Mouse (Mus musculus) layer of hippocampus, postnatal 25 days (tissue): ENCODE results near the gene Nln. TPM values are rescaled to one million over a fixed set of nuclear protein-coding genes. Genes with fewer than 3 reads are reported as not detected.

Experiments
- DNase-seq, 2 experiments: peaks; one replicate each; pipeline ENCODE4 v3.0.0; 2022; ENCODE audit warnings: mixed read lengths in 2 of 2, low spot score in 1 of 2; ENCODE audit errors: extremely low spot score in 1 of 2
- total RNA-seq, 2 experiments: library from RNA; stranded (reverse); gene quantifications; 2 replicates each; pipeline ENCODE4 v1.2.3; 2021

The Nln gene
- total RNA-seq, result 10 to 100 TPM; 23.0 to 24.7 TPM

DNA sequence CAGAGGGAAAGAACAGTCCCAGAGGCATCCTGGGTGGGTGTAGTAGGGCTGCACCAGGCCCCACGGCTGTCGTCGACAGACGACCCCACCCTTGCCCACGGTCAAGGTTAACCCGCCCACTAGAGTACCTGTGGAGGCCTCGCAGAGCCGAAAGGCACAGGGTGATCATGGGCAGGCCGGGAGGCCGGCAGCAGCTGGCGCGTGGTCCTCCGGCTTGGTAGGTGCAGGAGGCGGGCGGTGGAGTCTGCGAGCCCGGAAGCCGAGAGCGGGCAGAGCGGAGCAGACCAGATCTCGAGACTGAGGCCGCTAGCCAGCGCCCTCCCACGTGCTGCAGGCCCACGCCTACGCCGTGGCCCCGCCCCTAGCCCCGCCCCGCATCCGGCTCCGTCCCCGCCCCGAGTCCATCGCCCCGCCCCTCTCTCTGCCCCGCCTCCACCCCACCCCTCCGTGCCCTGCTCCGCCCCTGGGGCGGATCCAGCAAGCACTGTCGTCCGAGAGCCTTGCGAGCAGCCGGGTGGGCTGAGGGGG is at the start of gene Nln, which contains the start of gene Sgtb:
Gene Nln (minus strand): TSS at position 327 of the 528 bp plus-strand sequence.
Gene Sgtb (plus strand): TSS at position 454 of the 528 bp plus-strand sequence.
- DNase-seq, result peak; percentile 68 to 69

- DNase-seq, result no peak
Observed at GRCm38 (mm10) chr13:104155686-104156085, 46.3 kb upstream of the Nln start.

DNA sequence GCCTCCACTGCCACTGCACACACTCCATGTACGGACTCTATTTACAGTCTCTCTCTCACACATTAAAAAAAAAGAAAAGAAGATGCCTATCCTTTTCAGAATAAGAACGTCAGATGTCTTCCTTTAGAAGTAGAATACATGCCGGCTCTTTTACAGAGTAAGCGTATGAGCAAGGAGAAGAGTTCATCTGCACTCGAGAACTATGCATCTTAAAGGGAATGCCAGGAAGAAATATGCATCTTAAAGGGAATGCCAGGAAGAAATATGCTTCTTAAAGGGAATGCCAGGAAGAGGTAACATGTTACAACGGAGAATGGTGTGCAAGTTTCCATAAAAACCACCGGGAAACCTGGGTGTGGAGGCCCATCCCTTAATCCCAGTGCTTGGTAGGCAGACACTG is 45.7 kb upstream of the Nln start:
- DNase-seq, result no peak

DNA sequence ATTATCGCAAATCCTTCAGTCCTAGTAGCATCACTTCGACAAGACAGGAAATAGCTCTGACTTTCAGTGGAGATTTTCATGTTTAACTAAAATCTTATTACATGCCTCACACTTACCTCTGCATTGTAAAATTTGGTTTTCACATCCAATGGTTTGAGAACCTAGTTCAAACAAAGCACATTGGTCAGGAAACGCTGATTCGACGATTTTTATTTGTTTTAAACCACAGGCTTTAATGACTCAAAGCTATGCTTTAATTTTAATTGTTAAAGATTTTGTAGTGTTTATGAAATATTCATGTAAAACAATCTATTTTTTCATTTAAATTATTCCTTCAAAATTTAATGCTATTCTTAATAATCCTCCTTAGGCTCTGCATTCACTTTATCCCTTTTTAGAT is 44.8 kb upstream of the Nln start:
- no peak for DNase-seq

GRCm38 (mm10) chr13:104145646-104146045 is 36.2 kb upstream of the Nln start:
- DNase-seq, result no peak

DNA sequence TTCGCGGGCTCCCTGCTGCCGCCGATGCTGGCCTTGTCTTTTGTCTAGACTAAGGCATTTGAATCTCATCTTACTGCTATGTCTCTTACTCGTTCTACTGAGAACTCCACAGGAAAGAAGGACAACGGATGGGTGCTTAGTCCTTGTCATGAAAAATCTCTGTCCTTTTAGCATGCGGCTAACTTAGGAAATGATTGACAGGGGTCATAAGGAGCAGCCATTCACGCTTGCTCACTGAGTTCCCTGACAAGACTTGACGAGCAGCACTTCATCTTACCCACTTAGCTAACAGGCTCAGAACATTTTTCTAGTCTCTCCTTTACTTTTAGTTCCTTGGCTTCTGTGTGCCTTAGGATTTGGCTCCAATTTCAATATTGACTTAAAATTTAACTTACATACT is 35.5 kb upstream of the Nln start:
- no peak for DNase-seq

GRCm38 (mm10) chr13:104139369-104140209 is 30.2 kb upstream of the Nln start:
- peak; percentile 65 to 87 for DNase-seq

DNA sequence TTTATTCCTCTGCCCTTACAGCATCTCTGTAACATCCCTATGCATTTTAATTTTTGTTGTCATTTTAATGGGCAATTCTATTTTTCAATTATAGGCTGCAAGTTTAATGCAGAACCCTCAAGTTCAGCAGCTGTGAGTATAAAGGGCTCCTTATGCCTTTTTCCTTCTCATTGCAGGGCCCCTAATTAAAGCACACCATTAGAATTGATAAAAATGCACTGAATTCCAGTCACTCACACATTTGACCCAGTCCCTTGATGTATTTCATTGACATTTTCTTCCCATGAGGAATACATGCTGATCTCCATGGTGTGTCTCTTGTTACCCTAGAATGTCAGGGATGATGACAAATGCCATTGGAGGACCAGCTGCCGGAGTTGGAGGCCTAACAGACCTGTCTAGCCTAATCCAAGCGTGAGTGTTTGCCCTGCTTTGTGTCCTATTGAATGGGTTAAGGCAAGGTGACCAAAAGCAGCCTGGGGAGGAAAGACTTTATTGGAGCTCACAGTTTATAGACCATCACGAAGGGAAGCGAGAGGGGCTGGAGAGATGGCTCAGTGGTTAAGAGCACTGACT is 25.2 kb upstream of the Nln start:
- DNase-seq, result no peak

DNA sequence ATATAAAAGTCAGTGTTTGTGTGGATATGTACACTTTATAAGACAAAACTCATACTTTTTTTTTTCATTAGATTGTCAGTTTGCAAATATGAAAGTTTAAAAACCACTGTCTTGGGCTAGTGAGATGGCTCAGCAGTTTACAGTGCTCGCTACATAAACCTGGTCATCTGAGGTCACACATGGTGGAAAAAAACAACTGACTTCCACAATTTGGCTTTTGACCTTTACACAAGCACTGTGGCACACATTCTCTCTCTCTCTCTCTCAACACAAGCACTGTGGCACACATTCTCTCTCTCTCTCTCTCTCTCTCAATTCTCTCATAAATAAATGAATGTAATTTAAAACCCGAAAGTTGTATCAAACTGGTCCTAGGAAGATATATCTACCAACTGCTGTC is 23.1 kb upstream of the Nln start:
- DNase-seq, result no peak

DNA sequence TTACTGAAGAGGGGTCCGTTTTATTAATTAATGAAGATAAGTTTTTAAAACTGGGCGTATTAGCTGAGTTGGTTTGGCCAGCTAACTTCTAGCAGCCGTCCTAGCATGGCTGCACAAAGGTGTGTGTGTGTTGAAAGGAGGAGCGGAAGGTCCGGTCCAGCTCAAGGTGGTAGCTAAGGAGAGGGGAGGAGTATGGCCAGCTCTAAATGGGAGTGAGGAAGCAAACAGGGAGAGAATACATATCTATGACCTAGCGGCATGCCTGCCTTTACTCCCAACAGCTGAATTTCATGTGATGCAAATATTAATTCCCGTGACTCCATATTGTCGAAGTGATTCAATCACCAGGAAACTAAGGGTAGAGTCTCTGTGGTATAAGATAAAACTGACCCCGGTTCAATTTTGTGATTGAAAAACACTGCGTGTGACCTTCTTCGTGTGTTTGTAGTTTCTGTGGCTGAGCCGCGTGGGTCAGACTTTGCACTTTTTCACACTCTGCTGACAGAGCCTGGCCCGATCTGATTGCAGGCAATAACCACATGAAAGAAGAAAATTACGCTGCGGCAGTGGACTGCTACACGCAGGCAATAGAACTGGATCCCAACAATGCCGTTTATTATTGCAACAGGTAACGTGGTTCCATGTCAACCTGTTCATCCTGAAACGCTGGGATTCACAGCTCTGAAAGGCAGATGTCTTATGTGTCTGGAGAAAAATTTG is 14.4 kb upstream of the Nln start:
- DNase-seq, result no peak

DNA sequence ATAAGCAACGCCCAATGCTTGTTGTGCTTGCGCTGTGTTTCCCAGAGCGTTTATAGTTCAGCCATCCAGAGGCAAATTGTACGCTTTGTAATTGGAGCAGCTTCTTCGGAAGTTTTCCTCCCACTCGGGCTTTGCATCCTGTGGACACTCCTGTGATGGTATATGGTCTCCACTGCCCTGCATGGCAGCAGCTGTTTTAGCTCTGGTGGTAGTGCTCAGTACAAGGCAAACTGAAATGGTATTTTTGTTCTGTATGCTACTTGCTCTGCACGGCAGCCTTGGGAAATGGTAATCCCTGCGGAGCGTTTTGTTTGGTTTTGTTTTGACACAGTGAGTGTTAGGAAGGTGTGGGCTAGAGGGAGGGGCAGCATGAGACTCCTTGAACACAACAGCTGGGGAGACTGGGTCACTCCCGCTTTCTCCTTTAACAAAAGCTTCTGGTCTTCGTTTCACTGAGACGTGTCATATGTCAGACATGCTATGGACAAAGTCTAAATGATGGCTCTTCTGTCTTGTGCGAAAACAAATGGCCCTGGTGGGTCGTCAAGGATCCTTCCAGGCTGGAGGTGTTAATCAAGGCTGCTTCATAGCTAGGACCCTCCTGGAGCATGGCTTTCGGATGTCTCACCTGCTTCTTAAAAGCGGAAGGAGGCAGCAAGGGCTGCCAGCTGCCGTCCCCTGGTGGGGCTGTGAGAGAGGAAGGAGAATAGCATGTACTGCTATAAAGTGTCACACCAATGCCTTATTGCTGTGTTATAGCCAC is 12.8 kb upstream of the Nln start:
- DNase-seq, result no peak

- no peak for DNase-seq
Observed at GRCm38 (mm10) chr13:104114827-104115226, 5.4 kb upstream of the Nln start.

DNA sequence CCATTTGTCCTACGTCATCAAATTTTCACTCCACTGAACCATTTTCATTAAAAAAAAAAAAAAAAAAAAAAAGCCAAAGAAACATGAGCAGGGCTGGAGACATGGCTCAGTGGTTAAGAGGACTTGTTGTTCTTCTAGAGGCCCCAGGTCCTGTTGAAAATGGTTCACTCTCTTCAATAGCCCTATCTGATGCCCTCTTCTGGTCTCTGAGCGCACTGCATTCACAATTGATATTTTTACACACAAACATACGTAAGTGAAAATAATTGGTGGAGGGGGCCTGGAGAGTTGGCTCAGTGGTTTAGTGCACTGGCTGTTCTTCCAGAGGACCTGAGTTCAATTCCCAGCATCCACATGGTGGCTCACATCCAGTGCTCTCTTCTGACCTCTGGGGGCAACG is 4.4 kb upstream of the Nln start:
- DNase-seq, result no peak

DNA sequence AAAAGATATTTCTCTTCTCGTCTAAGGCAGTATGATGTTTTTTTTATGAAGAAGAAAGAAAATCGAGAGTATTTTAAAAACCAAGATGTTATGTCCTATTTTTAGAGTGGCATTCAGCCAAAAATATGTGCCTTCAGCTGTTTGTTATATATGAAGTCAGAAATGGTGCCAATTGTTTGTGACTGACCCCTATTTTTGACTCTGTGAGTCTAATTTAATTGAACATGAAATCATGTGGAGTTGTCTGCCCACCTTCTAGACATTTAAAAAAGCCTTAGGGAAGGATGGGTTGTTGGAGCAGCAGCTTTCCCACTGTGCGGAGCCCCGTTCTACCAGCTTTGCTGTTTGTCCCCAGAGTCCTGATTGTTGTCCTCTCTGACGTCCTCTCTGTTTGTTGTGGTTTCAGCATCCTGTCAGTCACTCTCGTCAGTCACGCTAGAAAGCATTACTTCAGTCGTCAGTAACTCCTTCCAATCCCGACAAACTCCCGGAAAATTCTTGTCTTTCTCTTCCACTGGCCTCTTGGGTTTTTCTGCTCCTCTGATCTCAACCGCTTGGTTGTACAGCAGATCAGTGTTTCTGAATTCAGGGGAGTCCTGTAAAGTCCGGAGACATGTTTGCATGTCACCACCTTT is 3.0 kb upstream of the Nln start:
- DNase-seq, result no peak

- no peak for DNase-seq
Observed at GRCm38 (mm10) chr13:104110526-104110925, 1.1 kb upstream of the Nln start.

DNA sequence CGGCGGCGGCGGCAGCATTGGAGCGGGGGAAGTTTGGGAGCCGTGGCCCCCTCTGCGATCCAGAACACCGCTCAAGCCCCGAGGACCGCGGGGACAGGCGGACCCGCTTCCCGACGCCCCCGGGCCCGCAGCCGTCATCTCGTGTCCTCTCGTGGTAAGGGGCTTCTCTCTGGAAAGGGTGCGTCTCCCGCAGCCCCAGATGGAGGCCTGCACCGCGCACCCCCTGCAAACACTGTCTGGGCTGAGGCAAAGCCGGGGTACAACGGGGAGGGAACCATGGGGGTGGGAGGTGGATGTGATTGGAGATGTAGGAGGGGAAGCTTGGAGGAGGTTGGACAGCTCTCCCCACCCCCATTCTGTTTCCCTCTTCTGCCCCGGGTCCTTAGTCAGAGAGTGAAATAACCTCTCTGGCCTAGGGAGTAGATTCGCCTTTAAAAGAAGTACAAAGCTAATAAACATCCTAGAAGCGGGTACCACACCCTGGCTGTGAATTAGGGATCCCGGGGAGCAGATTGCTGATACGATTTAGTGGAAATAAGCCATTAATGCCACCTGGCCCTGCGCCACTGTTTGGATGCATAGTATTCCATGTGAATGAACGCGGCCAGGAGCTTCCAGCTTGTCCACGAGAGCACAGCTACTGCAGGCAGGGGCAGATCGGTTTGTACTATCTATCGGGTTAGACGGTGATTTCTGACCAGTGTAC is 555 bp upstream of the Nln start:
- peak; percentile 55 to 65 for DNase-seq

DNA sequence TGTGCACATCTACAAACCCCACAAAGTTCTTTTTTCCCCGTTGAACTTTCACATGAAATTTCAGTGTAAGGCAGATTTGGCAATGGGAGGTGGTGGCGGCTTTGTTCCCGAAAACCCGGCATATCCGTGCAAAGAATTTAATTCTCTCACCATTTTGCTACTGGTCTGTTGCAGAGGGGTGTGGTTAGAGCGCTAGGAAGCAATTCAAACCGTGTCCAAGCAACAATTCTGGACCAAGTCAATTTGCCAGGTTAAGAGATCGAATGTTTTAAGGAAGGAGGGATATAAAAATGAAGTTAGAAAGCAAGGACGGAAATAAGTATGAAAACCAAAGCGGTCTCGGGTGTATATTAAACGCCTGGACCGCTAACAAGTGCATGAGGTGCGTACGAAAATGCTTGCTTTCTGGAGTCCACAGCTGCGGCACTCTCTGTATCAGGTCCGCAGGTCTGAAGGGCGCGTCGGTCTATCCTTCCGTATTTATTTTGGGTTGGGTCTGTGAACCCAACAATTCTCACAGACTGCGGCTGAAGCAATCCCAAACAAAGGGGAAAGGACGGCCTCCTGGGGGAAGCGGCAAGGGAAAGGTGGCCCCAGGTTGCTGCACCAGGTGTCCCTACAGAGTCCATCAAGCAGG is 645 bp downstream of the Nln start:
- DNase-seq, result no peak

- DNase-seq, result no peak
Observed at GRCm38 (mm10) chr13:104101606-104102235, 7.7 kb downstream of the Nln start.
